Mouse (Mus musculus) bone marrow macrophage, adult 2 months (primary cell): Measurements from ENCODE around the gene Clcn7.
A peak's percentile ranks its signal among the peaks of the same experiment; 100 is the strongest.

Experiments used
- CTCF ChIP-seq: IDR thresholded peaks from 2 replicates; pipeline ENCODE4 v1.5.1; 2012; ENCODE audit warnings: low read depth, mild to moderate bottlenecking, low read length, moderate library complexity
- POLR2A ChIP-seq: IDR thresholded peaks from 2 replicates; pipeline ENCODE4 v1.6.1; 2012; ENCODE audit warnings: mild to moderate bottlenecking, low read depth, low read length, borderline replicate concordance

DNA sequence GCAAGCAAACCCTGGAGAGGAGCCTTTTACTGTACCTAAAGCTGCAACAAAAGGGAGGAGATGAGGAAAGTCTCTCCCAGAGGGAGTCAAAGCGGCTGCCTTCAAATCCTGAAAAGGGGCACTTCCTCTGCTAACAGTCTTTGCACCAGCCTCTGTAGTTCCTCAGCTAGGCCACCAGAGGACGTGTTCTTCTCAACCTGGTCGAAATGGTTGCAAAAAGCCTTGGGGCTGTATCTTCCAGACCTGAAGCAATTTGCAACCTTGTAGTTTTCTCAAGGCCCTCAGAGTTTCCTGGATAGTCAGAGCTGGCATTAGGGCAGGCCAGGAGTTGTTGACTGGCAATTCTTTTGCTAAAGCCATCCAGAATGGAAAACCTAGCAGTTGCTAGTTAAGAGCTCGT, 15.9 kb upstream of the Clcn7 start:
- peak; percentile 58; the same call in 1 of the 2 replicates for TF ChIP-seq CTCF
- no peak for TF ChIP-seq POLR2A
